Mouse (Mus musculus) MEL (cell line): ENCODE results near the gene Xrcc1. TPM values are rescaled to one million over a fixed set of nuclear protein-coding genes. Genes with fewer than 3 reads are reported as not detected.

Experiments
- DNase-seq: peaks from one replicate; pipeline ENCODE4 v3.0.0; 2011; ENCODE audit warnings: low read depth, low spot score
- H3K27ac ChIP-seq: 2 replicates; pipeline ENCODE4 v1.5.1; 2012; ENCODE audit warnings: low read depth, mild to moderate bottlenecking, control low read depth, low read length, moderate library complexity; ENCODE audit not compliant: control insufficient read depth
- H3K27me3 ChIP-seq, 2 experiments: fragments of 150-350 bp in 1 of 2; sonication (generic) in 1 of 2; 2 replicates each; pipeline ENCODE4 v1.6.1; 2012; ENCODE audit warnings: low read length in 2 of 2, mild to moderate bottlenecking in 2 of 2, improper control_type of control experiment in 1 of 2, moderate library complexity in 1 of 2; ENCODE audit not compliant: insufficient read depth in 2 of 2, control insufficient read depth in 1 of 2
- H3K36me3 ChIP-seq, 2 experiments: 2 replicates each; pipeline ENCODE4 v1.6.1; 2012 to 2014; ENCODE audit warnings: low read length in 2 of 2, improper control_type of control experiment in 1 of 2, inconsistent platforms in 1 of 2, mild to moderate bottlenecking in 1 of 2; ENCODE audit not compliant: insufficient read depth in 2 of 2, control insufficient read depth in 1 of 2
- H3K4me1 ChIP-seq, 2 experiments: fragments of 150-350 bp in 1 of 2; sonication (generic) in 1 of 2; 2 replicates each; pipeline ENCODE4 v1.6.1; 2012; ENCODE audit warnings: low read length in 2 of 2, improper control_type of control experiment in 1 of 2, mild to moderate bottlenecking in 1 of 2; ENCODE audit not compliant: insufficient read depth in 2 of 2, control insufficient read depth in 1 of 2
- H3K4me3 ChIP-seq, 2 experiments: fragments of 150-350 bp in 1 of 2; sonication (generic) in 1 of 2; 2 replicates each; pipeline ENCODE4 v1.5.1; 2012; ENCODE audit warnings: low read depth in 2 of 2, low read length in 2 of 2, mild to moderate bottlenecking in 2 of 2, moderate library complexity in 2 of 2, control low read depth in 1 of 2, improper control_type of control experiment in 1 of 2; ENCODE audit not compliant: control insufficient read depth in 1 of 2, insufficient read depth in 1 of 2
- H3K79me2 ChIP-seq: 2 replicates; pipeline ENCODE4 v1.6.1; 2012; ENCODE audit warnings: mild to moderate bottlenecking, low read length, moderate library complexity; ENCODE audit not compliant: control insufficient read depth, poor library complexity, insufficient read depth
- H3K9ac ChIP-seq: 2 replicates; pipeline ENCODE4 v1.6.1; 2012; ENCODE audit warnings: low read depth, mild to moderate bottlenecking, control low read depth, low read length, moderate library complexity; ENCODE audit not compliant: control insufficient read depth, poor library complexity, severe bottlenecking
- H3K9me3 ChIP-seq: fragments of 150-350 bp; sonication (generic); replicated peaks from 2 replicates; pipeline ENCODE4 v1.6.1; 2012; ENCODE audit warnings: mild to moderate bottlenecking, low read length, improper control_type of control experiment, moderate library complexity; ENCODE audit not compliant: insufficient read depth
- BHLHE40 ChIP-seq: IDR thresholded peaks from 2 replicates; pipeline ENCODE4 v1.6.1; 2012; ENCODE audit warnings: low read depth, mild to moderate bottlenecking, inconsistent platforms, low read length, improper control_type of control experiment, borderline replicate concordance
- CHD1 ChIP-seq: IDR thresholded peaks from 2 replicates; pipeline ENCODE4 v1.6.1; 2012; ENCODE audit warnings: low read depth, mild to moderate bottlenecking, inconsistent platforms, low read length, improper control_type of control experiment
- EP300 ChIP-seq, 2 experiments: IDR thresholded peaks; 2 replicates each; pipeline ENCODE4 v1.6.1; 2011; ENCODE audit warnings: improper control_type of control experiment in 2 of 2, low read length in 2 of 2, low read depth in 1 of 2, mild to moderate bottlenecking in 1 of 2
- GABPA ChIP-seq: IDR thresholded peaks from 2 replicates; pipeline ENCODE4 v1.6.1; 2012; ENCODE audit warnings: low read depth, mild to moderate bottlenecking, inconsistent platforms, low read length, improper control_type of control experiment, moderate library complexity
- HCFC1 ChIP-seq: IDR thresholded peaks from 2 replicates; pipeline ENCODE4 v1.6.1; 2012; ENCODE audit warnings: low read depth, mild to moderate bottlenecking, inconsistent platforms, low read length, improper control_type of control experiment, moderate library complexity
- KAT2A ChIP-seq: conservative IDR thresholded peaks from 2 replicates; pipeline ENCODE4 v1.6.1; 2012; ENCODE audit warnings: low read depth, low read length, improper control_type of control experiment, inconsistent platforms
- MAFK ChIP-seq: IDR thresholded peaks from 2 replicates; pipeline ENCODE4 v1.6.1; 2011; ENCODE audit warnings: low read depth, mild to moderate bottlenecking, low read length, improper control_type of control experiment, borderline replicate concordance
- MAZ ChIP-seq: IDR thresholded peaks from 2 replicates; pipeline ENCODE4 v1.6.1; 2012; ENCODE audit warnings: low read depth, mild to moderate bottlenecking, inconsistent platforms, low read length, improper control_type of control experiment
- NELFE ChIP-seq: IDR thresholded peaks from 2 replicates; pipeline ENCODE4 v1.6.1; 2011; ENCODE audit warnings: low read depth, low read length, improper control_type of control experiment
- NRF1 ChIP-seq: IDR thresholded peaks from 2 replicates; pipeline ENCODE4 v1.6.1; 2014; ENCODE audit warnings: low read depth, mild to moderate bottlenecking, inconsistent platforms, low read length, improper control_type of control experiment, moderate library complexity; ENCODE audit not compliant: poor library complexity, insufficient read depth, severe bottlenecking
- POLR2AphosphoS5 ChIP-seq: IDR thresholded peaks from 2 replicates; pipeline ENCODE4 v1.6.1; 2012; ENCODE audit warnings: low read depth, borderline replicate concordance, mild to moderate bottlenecking, inconsistent platforms, low read length, moderate library complexity, mixed read lengths
- RCOR1 ChIP-seq: IDR thresholded peaks from 2 replicates; pipeline ENCODE4 v1.6.1; 2012; ENCODE audit warnings: low read depth, mild to moderate bottlenecking, inconsistent platforms, low read length, improper control_type of control experiment
- SIN3A ChIP-seq: IDR thresholded peaks from 2 replicates; pipeline ENCODE4 v1.6.1; 2012; ENCODE audit warnings: low read length, improper control_type of control experiment, inconsistent platforms
- SMC3 ChIP-seq: IDR thresholded peaks from 2 replicates; pipeline ENCODE4 v1.6.1; 2011; ENCODE audit warnings: low read depth, low read length, improper control_type of control experiment
- TAL1 ChIP-seq: IDR thresholded peaks from 2 replicates; pipeline ENCODE4 v1.6.1; 2012; ENCODE audit warnings: mild to moderate bottlenecking, inconsistent platforms, low read length, moderate library complexity, mixed read lengths
- TCF12 ChIP-seq: IDR thresholded peaks from 2 replicates; pipeline ENCODE4 v1.6.1; 2014; ENCODE audit warnings: low read depth, mild to moderate bottlenecking, inconsistent platforms, low read length, improper control_type of control experiment, moderate library complexity
- USF2 ChIP-seq, 2 experiments: IDR thresholded peaks; 2 replicates each; pipeline ENCODE4 v1.6.1; 2011 to 2012; ENCODE audit warnings: improper control_type of control experiment in 2 of 2, low read length in 2 of 2, borderline replicate concordance in 1 of 2, inconsistent platforms in 1 of 2, low read depth in 1 of 2, mild to moderate bottlenecking in 1 of 2; ENCODE audit not compliant: insufficient read depth in 1 of 2
- polyA plus RNA-seq, 2 experiments: library from polyadenylated mRNA; stranded (reverse) in 1 of 2; unstranded in 1 of 2; fragments of >175 nt in 1 of 2; fragments of >200 nt in 1 of 2; gene quantifications; 2 replicates each; pipeline versions ENCODE4 v1.2.1 to v1.2.4; 2012; ENCODE audit warnings: low replicate concordance in 2 of 2, low read depth in 1 of 2; ENCODE audit not compliant: insufficient read length in 2 of 2, insufficient read depth in 1 of 2, missing spikeins in 1 of 2
- total RNA-seq: library from RNA; depleted of rRNA; stranded (reverse); fragments of 300-350 nt; gene quantifications from 2 replicates; pipeline ENCODE4 v1.2.3, GENCODE M21; 2012

The Xrcc1 gene
- total and polyA plus RNA-seq, 3 experiments, result 97.4 to 574 (median 101) TPM

DNA sequence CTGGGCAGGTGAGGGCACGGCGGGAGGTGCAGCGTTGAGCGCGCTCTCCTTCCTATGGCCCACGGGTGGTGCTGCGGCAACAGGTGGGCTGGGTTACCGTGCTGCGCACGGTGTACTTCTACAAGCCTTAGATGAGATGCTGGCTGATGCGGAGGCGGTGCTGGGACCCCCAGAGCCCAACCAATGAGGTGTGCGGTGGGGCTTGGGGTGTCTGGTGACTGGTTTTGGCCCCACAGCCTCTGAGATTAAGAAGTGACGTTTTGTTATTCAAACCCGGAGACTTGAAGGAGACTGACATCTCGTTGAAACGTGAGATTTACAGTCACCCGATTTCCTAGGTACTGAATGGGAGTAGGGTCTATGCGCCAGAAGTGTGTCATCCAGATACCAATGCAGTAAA is 11.8 kb upstream of the Xrcc1 start:
- no peak for DNase-seq

DNA sequence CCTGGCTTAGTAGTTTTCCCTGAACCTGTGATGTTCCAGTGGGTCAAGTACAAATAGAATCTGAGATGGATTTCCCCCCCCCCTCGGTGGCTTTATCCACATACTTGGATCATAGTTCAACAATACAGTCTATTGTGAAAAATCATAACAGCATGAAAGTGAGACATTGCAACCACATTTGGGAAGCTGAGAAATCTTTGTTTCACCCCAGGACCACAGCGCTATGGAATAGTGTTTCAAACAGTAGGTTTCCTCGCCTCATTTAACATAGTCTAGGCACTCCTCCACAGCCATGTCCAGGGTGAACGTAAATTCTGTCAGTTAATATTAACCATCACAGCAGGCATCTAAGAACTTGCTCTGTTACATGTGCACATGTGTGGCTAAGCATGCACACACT is 9.0 kb upstream of the Xrcc1 start:
- Histone ChIP-seq H3K79me2 (no peaks in the 10 kb centered on the region), H3K4me3 (no peak overlapping the region), H3K27me3 (no peaks in the 10 kb centered on the region), H3K9ac (no peak overlapping the region), H3K9me3 (no peaks in the 10 kb centered on the region), H3K36me3 (no peaks in the 10 kb centered on the region), H3K27ac (no peak overlapping the region), H3K4me1 (peaks cover 0 to 3% of the 10 kb centered on the region in 2 experiments; a peak in 1 of 4 replicates)
- DNase-seq, result no peak
- TF ChIP-seq EP300 (IDR thresholded peaks at IDR 0.05; ENCODE audit: low read depth in 1 of 2, low read length in 2 of 2) (no peak), SMC3 (no peak), TAL1 (no peak), POLR2AphosphoS5 (no peak), BHLHE40 (no peak), CHD1 (no peak), MAZ (no peak), USF2 (IDR thresholded peaks at IDR 0.05; ENCODE audit: borderline replicate concordance in 1 of 2, insufficient read depth in 1 of 2, low read depth in 1 of 2, low read length in 2 of 2) (no peak), RCOR1 (no peak), GABPA (no peak)

More for the DNA sequence above, 11.8 kb upstream of the Xrcc1 start:
- no peak overlapping the region for H3K27ac ChIP-seq
- H3K27me3 ChIP-seq, result no peaks in the 10 kb centered on the region
- H3K4me1 ChIP-seq, result peaks cover 0 to 12% of the 10 kb centered on the region in 2 experiments; a peak in 2 of 4 replicates
- TF ChIP-seq KAT2A (no peak), MAFK (no peak), TCF12 (no peak), HCFC1 (no peak), NRF1 (no peak), SIN3A (no peak), NELFE (no peak)
- H3K36me3 ChIP-seq, result peaks cover 0 to 4% of the 10 kb centered on the region in 2 experiments; a peak in 2 of 4 replicates
- no peaks in the 10 kb centered on the region for H3K9me3 ChIP-seq
- H3K4me3 ChIP-seq, result no peak overlapping the region
- peaks cover 4% of the 10 kb centered on the region; the same call in 1 of the 2 replicates for H3K79me2 ChIP-seq
- no peak overlapping the region for H3K9ac ChIP-seq
